Mouse (Mus musculus): ENCODE data around the gene Calr3.

Gene Calr3

GRCm38 (mm10) chr8:72434952-72435351, 8.7 kb downstream of the Calr3 start:
- DNase-seq = peak; percentile 59 to 71

- no peak for DNase-seq
Measured at GRCm38 (mm10) chr8:72429676-72430075, 14.0 kb downstream of the Calr3 start.

DNA sequence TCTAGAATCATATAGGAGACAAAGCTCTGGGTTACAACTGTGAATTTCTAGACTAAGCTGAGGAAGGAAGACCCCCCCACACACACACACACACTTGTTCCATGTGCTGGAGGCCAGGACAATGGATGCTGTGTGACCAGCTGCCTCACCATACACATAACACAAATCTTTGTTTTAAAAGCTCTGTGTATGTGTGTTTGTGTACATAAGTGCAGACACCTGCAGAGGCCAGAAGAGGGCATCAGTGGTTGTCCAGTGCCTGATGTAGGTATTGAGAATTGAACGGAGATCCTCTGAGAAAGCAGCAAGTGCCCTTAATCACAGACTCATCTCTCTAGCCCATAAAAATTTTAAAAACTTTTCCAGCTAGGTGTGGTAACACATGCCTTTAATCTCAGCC, 20.7 kb downstream of the Calr3 start:
- DNase-seq = peak in 1 of 2 experiments; percentile 14

DNA sequence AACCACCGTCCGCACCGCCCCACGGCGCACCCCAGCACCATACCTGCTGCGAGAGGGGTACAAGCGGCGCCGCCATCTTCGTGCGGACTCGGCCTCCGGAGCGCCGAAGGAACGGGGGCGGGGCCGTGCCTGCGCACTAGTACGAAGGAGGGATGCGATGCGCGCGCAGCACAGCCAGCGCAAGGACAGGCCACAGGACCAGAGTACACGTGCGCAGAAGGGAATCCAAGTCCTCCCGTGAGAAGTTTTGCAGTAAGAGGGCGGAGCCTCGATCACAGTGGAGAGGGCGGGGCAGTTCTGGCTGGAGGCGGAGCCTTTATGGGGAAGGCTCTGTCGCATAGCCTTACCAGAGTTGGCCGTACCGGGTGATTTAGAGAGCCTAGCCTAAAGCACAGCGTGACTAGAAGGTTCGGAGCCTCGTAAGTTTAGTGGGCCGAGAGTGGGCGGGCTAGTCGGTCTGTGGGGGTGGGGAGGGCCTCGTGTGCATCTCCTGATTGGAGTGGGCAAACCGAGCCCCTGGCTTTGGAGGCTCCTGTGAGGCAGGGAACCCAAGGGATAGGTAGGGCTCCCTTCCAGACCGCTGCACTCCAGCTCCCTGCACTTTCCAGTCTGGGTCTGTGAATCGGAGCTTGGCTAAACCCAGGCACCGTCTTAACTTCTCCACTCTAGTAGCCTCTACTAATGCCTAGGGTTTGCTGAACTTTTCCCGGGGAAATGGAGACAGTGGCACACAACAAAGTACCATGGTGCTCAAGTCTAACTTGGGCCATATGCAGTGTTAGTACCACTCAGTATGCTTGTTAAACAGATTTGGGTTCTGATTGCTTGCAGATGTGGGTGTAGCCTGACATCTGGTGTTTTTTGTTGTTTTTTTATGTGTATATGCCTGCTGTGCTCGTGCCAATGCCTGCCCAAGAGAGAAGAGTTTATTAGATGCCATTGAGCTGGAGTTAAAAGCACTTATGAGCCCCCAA, 22.0 kb downstream of the Calr3 start, which contains the start of gene Eps15l1:
TSS of gene Eps15l1 (minus strand) at position 99 of the 974 bp plus-strand sequence.
- DNase-seq = peak; percentile 99 to 100

DNA sequence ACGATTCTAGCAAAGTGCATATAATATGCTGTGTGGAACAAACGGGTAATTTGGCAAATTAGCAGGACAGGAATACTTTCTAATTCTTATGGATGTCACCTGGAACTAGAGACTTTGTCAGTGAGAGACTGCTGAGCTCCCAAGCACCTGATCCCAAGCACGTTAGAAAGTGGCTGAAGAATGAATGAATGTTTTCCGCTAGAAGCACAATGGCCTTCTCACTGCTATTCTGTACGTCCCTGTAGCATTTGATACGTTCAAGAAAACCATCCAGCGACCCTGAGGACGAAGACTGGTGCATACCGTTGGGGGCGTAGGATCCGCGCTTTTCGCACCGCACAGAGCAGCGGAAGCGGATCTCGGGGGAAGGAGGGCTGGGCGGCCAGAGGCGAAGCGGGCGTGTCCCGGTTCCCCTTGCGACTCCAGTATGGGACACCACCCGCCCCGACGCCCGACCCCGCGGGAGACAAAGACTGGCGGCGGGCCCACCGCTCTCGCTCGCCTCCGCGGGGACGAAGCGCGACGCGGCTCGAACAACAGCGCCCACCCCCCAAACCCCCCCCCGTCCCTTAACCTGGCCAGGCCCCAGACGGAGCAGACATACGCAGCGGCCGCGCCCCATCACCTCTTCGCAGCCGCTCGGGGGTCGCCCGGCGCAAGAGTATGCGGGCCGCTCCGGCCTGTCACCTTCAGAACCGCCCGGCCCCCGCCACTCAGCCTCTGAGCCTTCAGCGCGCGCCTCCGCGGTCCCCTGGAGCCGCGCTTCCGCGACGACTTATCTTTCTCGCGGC, 22.9 kb downstream of the Calr3 start:
- peak; percentile 76 for DNase-seq

GRCm38 (mm10) chr8:72418073-72418472, 25.6 kb downstream of the Calr3 start:
- DNase-seq = no peak

DNA sequence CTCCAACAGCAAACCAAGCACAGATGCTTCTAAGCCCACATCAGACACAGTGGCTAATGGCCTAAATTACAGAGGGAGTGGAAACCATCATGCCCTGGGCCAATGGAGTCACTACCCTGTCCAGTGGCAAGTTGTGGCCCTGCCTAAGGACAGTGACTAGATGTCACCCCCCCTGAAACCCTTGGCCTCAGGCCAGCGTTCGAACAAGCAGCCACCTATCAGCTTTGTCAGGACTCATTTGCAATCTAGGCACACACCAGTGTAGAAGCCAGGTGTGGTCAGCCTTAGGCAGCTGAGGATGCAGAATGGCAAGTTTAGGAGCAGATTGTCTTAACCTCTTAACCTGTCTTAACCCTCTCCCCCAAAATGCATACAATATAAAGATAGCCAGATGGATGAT, 28.4 kb downstream of the Calr3 start:
- peak; percentile 30 to 36 for DNase-seq

DNA sequence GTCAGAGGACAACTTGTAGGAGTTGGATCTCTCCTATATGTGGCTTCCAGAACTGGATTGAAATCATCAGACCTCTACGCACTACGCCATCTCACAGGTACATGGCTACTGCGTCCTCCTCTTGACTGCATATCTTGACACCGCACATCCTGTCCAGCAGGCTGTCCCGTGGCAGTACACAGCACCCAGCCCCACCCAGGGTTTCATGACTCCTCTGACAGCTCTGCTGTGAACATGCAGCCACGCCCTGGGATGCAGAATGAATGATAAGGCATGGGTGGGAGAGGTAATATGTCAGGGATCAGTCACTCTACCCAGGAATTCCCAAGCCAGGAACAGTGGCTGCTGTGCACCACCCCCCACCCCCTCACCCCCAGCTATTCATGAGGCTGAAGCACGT, 29.8 kb downstream of the Calr3 start:
- no peak for DNase-seq

DNA sequence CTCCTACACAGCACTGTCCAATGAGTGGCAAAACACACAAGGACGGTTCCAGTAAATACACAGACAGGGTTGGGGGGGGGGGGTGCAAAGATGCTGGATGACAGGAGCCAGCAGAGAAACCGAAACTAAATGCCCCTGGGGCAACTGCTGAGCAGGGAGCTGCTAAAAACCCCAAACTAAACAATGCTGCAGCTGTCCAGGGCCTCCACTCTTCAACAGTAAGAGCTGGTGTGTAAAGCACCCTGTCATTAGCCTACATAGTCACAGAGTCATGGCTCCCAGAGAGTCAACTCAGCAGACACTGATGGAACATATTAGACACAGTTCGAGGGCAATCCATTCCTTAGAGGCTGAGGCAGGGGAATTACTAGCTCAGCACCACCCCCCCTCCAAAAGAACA, 34.2 kb downstream of the Calr3 start:
- no peak for DNase-seq

DNA sequence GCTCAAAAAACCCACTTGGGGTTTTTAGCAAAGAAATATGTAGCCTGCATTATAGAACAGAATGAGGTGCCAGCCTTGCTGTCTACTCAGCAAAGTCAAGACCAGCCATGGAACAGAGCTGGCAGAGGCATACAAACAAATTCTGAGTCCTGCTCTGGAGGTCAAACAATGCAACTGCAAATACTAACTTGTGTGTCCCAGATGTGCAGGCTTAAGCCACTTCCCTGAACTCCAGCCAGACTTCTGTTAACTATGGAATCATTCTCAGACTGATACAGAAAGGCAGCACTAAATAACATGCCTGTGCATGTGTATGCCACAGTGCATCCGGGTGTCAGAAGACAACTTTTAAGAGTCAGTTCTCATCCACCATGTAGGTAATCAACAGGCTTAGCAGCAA, 35.8 kb downstream of the Calr3 start:
- no peak for DNase-seq

GRCm38 (mm10) chr8:72402981-72403380, 40.7 kb downstream of the Calr3 start:
- no peak for DNase-seq

GRCm38 (mm10) chr8:72401381-72401780, 42.3 kb downstream of the Calr3 start:
- DNase-seq = no peak

- no peak for DNase-seq
Measured at GRCm38 (mm10) chr8:72385737-72386136, 57.9 kb downstream of the Calr3 start.

DNA sequence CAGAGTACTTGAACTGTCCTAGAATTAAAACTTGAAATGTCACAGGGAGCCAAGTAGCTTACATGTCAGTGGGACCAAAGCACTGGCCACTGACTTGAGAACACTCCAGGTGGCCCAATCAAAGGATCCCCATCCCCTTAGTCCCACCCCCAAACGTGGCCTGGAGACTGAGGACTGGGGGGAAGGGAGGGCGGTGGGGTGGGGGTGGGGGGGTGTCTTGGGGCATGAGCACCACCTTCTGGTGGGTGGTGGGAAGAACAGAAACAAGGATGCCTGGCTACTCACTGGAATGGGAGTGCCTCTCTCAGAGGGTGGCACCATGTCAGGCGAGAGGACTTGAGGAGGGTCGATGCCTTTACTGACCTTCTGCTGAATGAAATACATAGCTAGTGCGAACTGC, 61.3 kb downstream of the Calr3 start:
- DNase-seq = peak; percentile 15 to 44

GRCm38 (mm10) chr8:72380656-72381055, 63.0 kb downstream of the Calr3 start:
- DNase-seq = peak; percentile 34 to 36

- DNase-seq = no peak
Measured at GRCm38 (mm10) chr8:72376900-72377299, 66.8 kb downstream of the Calr3 start.

DNA sequence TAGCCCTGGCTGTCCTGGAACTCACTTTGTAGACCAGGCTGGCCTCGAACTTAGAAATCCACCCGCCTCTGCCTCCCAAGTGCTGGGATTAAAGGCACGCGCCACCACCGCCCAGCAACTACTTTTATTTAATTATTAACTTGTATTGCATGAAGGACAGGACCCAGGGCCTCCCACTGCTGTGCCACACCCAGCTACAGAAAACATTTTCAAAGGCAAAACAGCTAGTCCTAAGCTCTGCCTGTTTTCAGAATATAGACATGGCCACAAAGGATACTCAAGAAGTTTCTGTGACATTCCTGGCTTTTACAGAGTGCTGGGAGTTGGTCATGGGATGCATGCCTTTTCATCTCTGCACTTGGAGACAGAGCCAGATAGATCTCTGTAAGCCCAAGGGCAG, 67.4 kb downstream of the Calr3 start:
- DNase-seq = no peak

DNA sequence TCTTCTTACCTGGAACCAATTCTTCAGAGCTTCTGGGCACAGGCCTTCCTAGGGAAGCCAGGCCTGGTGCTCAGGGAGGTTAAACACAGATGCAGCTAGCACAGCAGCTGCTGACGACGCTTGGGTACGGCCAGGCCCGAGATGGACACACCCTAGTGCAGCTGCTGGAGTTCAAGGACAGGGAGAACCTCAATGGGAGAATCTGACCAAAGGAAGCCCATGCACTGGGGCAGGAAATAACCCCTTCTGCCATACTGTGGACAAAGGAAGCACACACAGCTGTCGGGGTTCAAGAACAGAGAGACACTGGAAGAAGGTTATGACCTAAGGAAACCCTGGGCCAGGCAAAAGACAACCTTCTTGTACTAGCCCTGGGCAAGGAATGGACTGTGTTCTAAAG, 68.5 kb downstream of the Calr3 start:
- DNase-seq = no peak
